15 mouse cellular contexts compared by ENCODE assay signal in the genomic region with DNA sequence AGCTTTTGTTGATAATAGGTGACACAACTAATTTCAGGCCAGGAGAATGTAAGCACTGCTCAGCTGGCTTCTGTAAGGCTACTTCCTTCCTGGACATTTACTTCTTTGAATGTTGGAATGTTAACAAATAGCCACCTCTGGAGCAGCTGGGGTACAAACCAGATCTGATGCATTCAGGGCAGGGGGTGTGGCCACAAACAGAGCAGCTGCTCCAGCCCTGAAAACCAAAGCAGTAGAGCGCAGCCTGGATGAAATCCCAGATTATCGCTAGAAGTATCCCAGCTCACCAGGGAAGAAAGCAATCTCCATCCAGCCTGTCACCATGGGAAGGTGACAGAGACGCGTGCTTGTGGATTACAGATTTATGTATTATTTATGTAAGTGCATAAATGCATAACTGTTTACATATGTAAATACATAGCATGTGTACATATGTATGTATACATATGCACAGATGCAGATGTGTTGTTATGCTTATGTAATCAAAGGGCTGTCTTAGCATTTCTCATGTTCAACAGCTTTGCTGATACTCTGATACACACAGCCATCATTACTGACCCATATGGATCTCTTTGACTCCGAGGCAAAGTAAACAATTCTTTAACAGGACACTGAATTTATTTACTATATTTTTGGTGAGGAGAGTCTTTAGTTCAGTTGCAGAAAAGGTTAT.
DNase-seq lines count a peak whose midpoint lies in the region; ATAC-seq lines count a peak whose summit lies in the region.
"Had no signal": no experiment of that assay in that cellular context is flagged by ENCODE, and none has a peak within 500 bp of the region (broad histone marks: within the 10 kb centered on the region; RNA-seq: fewer than 3 reads in every experiment).

No protein-coding gene starts in this region.

- H3K9me3 ChIP-seq in heart, embryonic 12.5 days (replicated peaks): no peaks in the 10 kb centered on the region
- no peaks in the 10 kb centered on the region for H3K9me3 ChIP-seq in lung, embryonic 15.5 days
- H3K9me3 ChIP-seq: heart, embryonic 13.5 days had no signal

- intact Hi-C loops in heart, postnatal 10 days (cut with DNase I): no loop called here

- H3K36me3 ChIP-seq in heart, embryonic 12.5 days: no peaks in the 10 kb centered on the region
- no peaks in the 10 kb centered on the region for H3K36me3 ChIP-seq in lung, embryonic 15.5 days
- H3K36me3 ChIP-seq: heart, embryonic 13.5 days had no signal

- peaks cover 13% of the 10 kb centered on the region for H3K4me1 ChIP-seq in heart, embryonic 12.5 days (replicated peaks)
- H3K4me1 ChIP-seq in lung, embryonic 15.5 days: peaks cover 5% of the 10 kb centered on the region; the same call in 1 of the 2 replicates

- ATAC-seq in heart, embryonic 12.5 days (ENCODE audit: insufficient number of reproducible peaks, low FRiP score): no peak
- peak; percentile 74; the same call in 1 of the 2 replicates for ATAC-seq in lung, embryonic 15.5 days (ENCODE audit: borderline replicate concordance, extremely low read depth, low FRiP score, low TSS enrichment)
- ATAC-seq: hindbrain, embryonic 16.5 days had no signal

- H3K4me3 ChIP-seq in heart, embryonic 12.5 days: no peak overlapping the region
- H3K4me3 ChIP-seq in lung, embryonic 15.5 days: no peak overlapping the region
- H3K4me3 ChIP-seq: erythroblast, embryonic 14.5 days; heart, embryonic 13.5 days; left cerebral cortex, adult 2 months had no signal

- peak; percentile 11 to 19 for DNase-seq in cerebellum, postnatal 10 days
- DNase-seq in cerebellum, adult 18-20 months: no peak
- DNase-seq in heart, postnatal 10 days: peak; percentile 32 to 33
- no peak for DNase-seq in lung, postnatal 25 days (ENCODE audit: low spot score)
- DNase-seq in lung, postnatal 36 days: peak; percentile 4
- DNase-seq in testis, postnatal 10 days (ENCODE audit: low spot score): no peak
- DNase-seq: adrenal gland, postnatal 14 days; kidney, postnatal 25 days; thymus, adult 18-20 months had no signal

- H3K4me2 ChIP-seq in heart, embryonic 12.5 days: no peak overlapping the region
- H3K4me2 ChIP-seq in lung, embryonic 15.5 days: no peak overlapping the region
- H3K4me2 ChIP-seq: heart, embryonic 13.5 days had no signal

- WGBS in heart, embryonic 12.5 days: 57% methylated on average over 5 of the region's 5 CpGs
- WGBS in lung, embryonic 15.5 days: 33% methylated on average over 5 of the region's 5 CpGs

- no peaks in the 10 kb centered on the region for H3K27me3 ChIP-seq in heart, embryonic 12.5 days (replicated peaks)
- no peaks in the 10 kb centered on the region for H3K27me3 ChIP-seq in lung, embryonic 15.5 days
- H3K27me3 ChIP-seq: heart, embryonic 13.5 days had no signal

- no peak overlapping the region for H3K27ac ChIP-seq in heart, embryonic 12.5 days (ENCODE audit: poor library complexity, severe bottlenecking)
- no peak overlapping the region for H3K27ac ChIP-seq in lung, embryonic 15.5 days
- H3K27ac ChIP-seq: heart, embryonic 13.5 days; left cerebral cortex, adult 2 months had no signal

- no peak overlapping the region for H3K9ac ChIP-seq in heart, embryonic 12.5 days
- H3K9ac ChIP-seq in lung, embryonic 15.5 days: no peak overlapping the region
- H3K9ac ChIP-seq: heart, embryonic 13.5 days had no signal

Comparison
In these comparisons a context has a peak if more than half of its experiments do, and no peak if none do; other contexts are left out.
1. DNase-seq: peak in cerebellum, postnatal 10 days (2 of 2), heart, postnatal 10 days (2 of 2) and lung, postnatal 36 days (single experiment); none in cerebellum, adult 18-20 months (0 of 2), lung, postnatal 25 days (single experiment) and testis, postnatal 10 days (single experiment).